Mouse (Mus musculus) ES-Bruce4 (cell line): ENCODE results near the gene Sidt2. TPM values are rescaled to one million over a fixed set of nuclear protein-coding genes. Genes with fewer than 3 reads are reported as not detected.

Experiments
- H3K27ac ChIP-seq: 2 replicates; pipeline ENCODE4 v1.5.1; 2012; ENCODE audit warnings: low read length, inconsistent platforms; ENCODE audit not compliant: insufficient read depth
- H3K27me3 ChIP-seq: 2 replicates; pipeline ENCODE4 v1.6.1; 2012; ENCODE audit warnings: mild to moderate bottlenecking, low read length, inconsistent platforms; ENCODE audit not compliant: control insufficient read depth, poor library complexity, insufficient read depth, severe bottlenecking
- H3K36me3 ChIP-seq: 2 replicates; pipeline ENCODE4 v1.6.1; 2012; ENCODE audit warnings: inconsistent platforms, mild to moderate bottlenecking, low read length, moderate library complexity; ENCODE audit not compliant: control insufficient read depth, poor library complexity, insufficient read depth, severe bottlenecking
- H3K4me1 ChIP-seq: one replicate; pipeline ENCODE4 v1.8.1; 2011; ENCODE audit warnings: low read length; ENCODE audit not compliant: control insufficient read depth, insufficient read depth
- H3K4me3 ChIP-seq: 2 replicates; pipeline ENCODE4 v1.5.1; 2011; ENCODE audit warnings: low read depth, mild to moderate bottlenecking, low read length
- H3K9ac ChIP-seq: 2 replicates; pipeline ENCODE4 v1.6.1; 2012; ENCODE audit warnings: low read depth, mild to moderate bottlenecking, inconsistent platforms; ENCODE audit not compliant: poor library complexity, severe bottlenecking
- H3K9me3 ChIP-seq: replicated peaks from 2 replicates; pipeline ENCODE4 v1.6.1; 2012; ENCODE audit warnings: mild to moderate bottlenecking, low read length, inconsistent platforms; ENCODE audit not compliant: control insufficient read depth, poor library complexity, insufficient read depth, severe bottlenecking
- CTCF ChIP-seq: IDR thresholded peaks from one replicate; pipeline ENCODE4 v1.8.1; 2011; ENCODE audit warnings: low read depth, low read length
- EP300 ChIP-seq: IDR thresholded peaks from 2 replicates; pipeline ENCODE4 v1.6.1; 2011; ENCODE audit warnings: low read depth, low read length; ENCODE audit not compliant: insufficient read depth
- POLR2A ChIP-seq: IDR thresholded peaks from one replicate; pipeline ENCODE4 v1.8.1; 2011; ENCODE audit warnings: low read length; ENCODE audit not compliant: insufficient read depth
- polyA plus RNA-seq: library from polyadenylated mRNA; stranded (reverse); fragments of >200 nt; gene quantifications from 2 replicates; pipeline ENCODE4 v1.2.4, GENCODE M21; 2011; ENCODE audit warnings: low read depth; ENCODE audit not compliant: missing spikeins, insufficient read depth, insufficient read length

Gene Sidt2
- polyA plus RNA-seq, 1 experiment: 89.9 TPM

- no peak overlapping the region for H3K4me3 ChIP-seq
- no peaks in the 10 kb centered on the region for H3K4me1 ChIP-seq
- no peak overlapping the region for H3K27ac ChIP-seq
- no peaks in the 10 kb centered on the region for H3K27me3 ChIP-seq
- no peaks in the 10 kb centered on the region for H3K9me3 ChIP-seq
- no peak overlapping the region for H3K9ac ChIP-seq
- TF ChIP-seq POLR2A: no peak
- no peak for TF ChIP-seq CTCF
- no peak for TF ChIP-seq EP300
- no peaks in the 10 kb centered on the region for H3K36me3 ChIP-seq
These were observed 49.9 kb downstream of the Sidt2 start for GRCm38 (mm10) chr9:45905196-45905595.

DNA sequence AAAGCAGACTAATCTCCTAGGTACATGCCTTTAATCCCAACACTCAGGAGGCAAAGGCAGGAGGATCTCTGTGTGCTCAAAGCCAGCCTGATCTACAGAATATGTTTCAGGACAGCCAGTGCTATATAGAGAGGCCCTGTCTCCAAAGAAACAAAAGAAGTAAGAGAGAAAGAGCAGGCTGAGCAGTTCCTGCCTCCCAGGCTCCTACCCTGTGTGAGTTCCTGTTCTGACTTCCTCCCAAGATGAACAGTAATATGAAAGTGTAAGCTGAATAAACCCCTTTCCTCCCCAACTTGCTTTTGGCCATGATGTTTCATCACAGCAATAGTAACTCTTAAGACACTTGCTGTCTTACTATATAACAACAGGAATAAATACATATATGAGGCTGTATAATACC lies 61.4 kb downstream of the Sidt2 start:
- TF ChIP-seq POLR2A (no peak), EP300 (no peak), CTCF (no peak)
- Histone ChIP-seq H3K4me1 (no peaks in the 10 kb centered on the region), H3K27ac (no peak overlapping the region), H3K9ac (no peak overlapping the region), H3K36me3 (peaks cover 13% of the 10 kb centered on the region), H3K27me3 (no peaks in the 10 kb centered on the region), H3K4me3 (no peak overlapping the region), H3K9me3 (no peaks in the 10 kb centered on the region)

Other genes starting within 250 kb of the Sidt2 start
- 32.5 and 33.4 TPM in 2 replicates for gene Cep164, start 126.6 kb downstream of the Sidt2 start, polyA plus RNA-seq
- gene Bace1, start 116.7 kb downstream of the Sidt2 start, polyA plus RNA-seq: 14.3 and 18.8 TPM in 2 replicates
- 9.2 and 9.8 TPM in 2 replicates for gene Pcsk7, start 48.8 kb downstream of the Sidt2 start, polyA plus RNA-seq
- gene Rnf214, start 48.3 kb downstream of the Sidt2 start, polyA plus RNA-seq: 40.5 and 43.0 TPM in 2 replicates
- gene Tagln, start 19.2 kb downstream of the Sidt2 start, polyA plus RNA-seq: 222 and 250 TPM in 2 replicates
- 76.6 and 77.0 TPM in 2 replicates for gene Pafah1b2, start 57.4 kb upstream of the Sidt2 start, polyA plus RNA-seq
- 23.2 and 28.1 TPM in 2 replicates for gene Sik3, start 57.6 kb upstream of the Sidt2 start, polyA plus RNA-seq